Mouse (Mus musculus) thymus, adult 2 months (tissue): ENCODE data around the gene Prps2. TPM values are rescaled to one million over a fixed set of nuclear protein-coding genes. Genes with fewer than 3 reads are reported as not detected.

ENCODE experiments used
- DNase-seq: peaks from one replicate; pipeline ENCODE4 v3.0.0; 2021
- H3K27ac ChIP-seq: fragments of 200-500 bp; 2 replicates; pipeline ENCODE4 v1.5.1; 2012; ENCODE audit warnings: low read length, control low read depth; ENCODE audit not compliant: control insufficient read depth, insufficient read depth
- H3K27me3 ChIP-seq: fragments of 200-500 bp; 2 replicates; pipeline ENCODE4 v1.6.1; 2012; ENCODE audit warnings: mild to moderate bottlenecking, low read length, moderate library complexity, mixed read lengths; ENCODE audit not compliant: control insufficient read depth, insufficient read depth
- H3K36me3 ChIP-seq: fragments of 200-500 bp; 2 replicates; pipeline ENCODE4 v1.6.1; 2012; ENCODE audit warnings: mild to moderate bottlenecking, low read length, moderate library complexity; ENCODE audit not compliant: control insufficient read depth, insufficient read depth
- H3K4me1 ChIP-seq: fragments of 200-500 bp; replicated peaks from 2 replicates; pipeline ENCODE4 v1.6.1; 2012; ENCODE audit warnings: low read length; ENCODE audit not compliant: control insufficient read depth, insufficient read depth
- H3K4me3 ChIP-seq: fragments of 200-500 bp; 2 replicates; pipeline ENCODE4 v1.5.1; 2012; ENCODE audit warnings: mild to moderate bottlenecking, low read length, control low read depth, moderate library complexity; ENCODE audit not compliant: control insufficient read depth, insufficient read depth
- CTCF ChIP-seq: fragments of 200-500 bp; IDR thresholded peaks from 2 replicates; pipeline ENCODE4 v1.5.1; 2012; ENCODE audit warnings: mild to moderate bottlenecking, control low read depth, low read length, moderate library complexity, borderline replicate concordance; ENCODE audit not compliant: control insufficient read depth, poor library complexity, insufficient read depth; ENCODE audit errors: extremely low read depth
- POLR2A ChIP-seq: fragments of 200-500 bp; IDR thresholded peaks from 2 replicates; pipeline ENCODE4 v1.6.1; 2012; ENCODE audit warnings: mild to moderate bottlenecking, low read length, control low read depth, moderate library complexity; ENCODE audit not compliant: control insufficient read depth, poor library complexity, insufficient read depth; ENCODE audit errors: extremely low read depth
- WGBS: fragments of 180-500 bp; shearing (Covaris S2); methylation state at CpG from one replicate; pipeline ENCODE4 v1.1.7; 2018; 5-methylcytosine and 5-hydroxymethylcytosine counted together
- polyA plus RNA-seq: library from polyadenylated mRNA; depleted of rRNA; stranded (reverse); fragments of >200 nt; gene quantifications from 2 replicates; pipeline ENCODE4 v1.2.3, GENCODE M21; 2012

Prps2 gene
- polyA plus RNA-seq, 1 experiment: 141 TPM

GRCm38 (mm10) chrX:167359704-167360103, 22.8 kb downstream of the Prps2 start:
- no peak overlapping the region for H3K4me3 ChIP-seq
- peaks cover 21% of the 10 kb centered on the region for H3K4me1 ChIP-seq
- H3K36me3 ChIP-seq: peaks cover 12% of the 10 kb centered on the region
- no peak for TF ChIP-seq POLR2A
- no peak for TF ChIP-seq CTCF
- no peaks in the 10 kb centered on the region for H3K27me3 ChIP-seq
- peak overlapping the region; percentile 73 for H3K27ac ChIP-seq
- DNase-seq: peak; percentile 48
- WGBS: 6% methylated on average over 7 of the region's 7 CpGs

GRCm38 (mm10) chrX:167357415-167357814, 25.1 kb downstream of the Prps2 start:
- 32% methylated on average over 2 of the region's 2 CpGs for WGBS
- TF ChIP-seq CTCF (no peak), POLR2A (no peak)
- no peaks in the 10 kb centered on the region; the same call in 1 of the 2 replicates for H3K36me3 ChIP-seq
- no peak overlapping the region for H3K27ac ChIP-seq
- H3K4me3 ChIP-seq: no peak overlapping the region
- no peaks in the 10 kb centered on the region for H3K27me3 ChIP-seq
- H3K4me1 ChIP-seq: peaks cover 19% of the 10 kb centered on the region
- no peak for DNase-seq

GRCm38 (mm10) chrX:167355965-167356364, 26.6 kb downstream of the Prps2 start:
- 31% methylated on average over 3 of the region's 3 CpGs for WGBS
- DNase-seq: no peak
- no peaks in the 10 kb centered on the region for H3K27me3 ChIP-seq

GRCm38 (mm10) chrX:167353617-167354016, 28.9 kb downstream of the Prps2 start:
- peaks cover 23% of the 10 kb centered on the region for H3K36me3 ChIP-seq
- no peak for DNase-seq
- H3K4me1 ChIP-seq: peaks cover 14% of the 10 kb centered on the region
- WGBS: 98% methylated on average over 2 of the region's 2 CpGs
- H3K4me3 ChIP-seq: no peak overlapping the region
- no peaks in the 10 kb centered on the region for H3K27me3 ChIP-seq
- no peak overlapping the region for H3K27ac ChIP-seq
- TF ChIP-seq CTCF (no peak), POLR2A (no peak)

More at GRCm38 (mm10) chrX:167355965-167356364, 26.6 kb downstream of the Prps2 start:
- Histone ChIP-seq H3K36me3 (peaks cover 9% of the 10 kb centered on the region), H3K4me1 (peaks cover 11% of the 10 kb centered on the region), H3K27ac (no peak overlapping the region), H3K4me3 (no peak overlapping the region)
- no peak for TF ChIP-seq POLR2A
- TF ChIP-seq CTCF: no peak

- no peak for TF ChIP-seq POLR2A
- no peak for TF ChIP-seq CTCF
- Histone ChIP-seq H3K4me3 (no peak overlapping the region), H3K27ac (no peak overlapping the region), H3K36me3 (peaks cover 31% of the 10 kb centered on the region), H3K27me3 (no peaks in the 10 kb centered on the region), H3K4me1 (0 out of 2 replicates have a peak, but pooled peaks cover 4% of the 10 kb centered on the region)
- WGBS: 97% methylated on average over 1 of the region's 1 CpGs
- DNase-seq: no peak
Measured at GRCm38 (mm10) chrX:167346440-167346839, 36.1 kb downstream of the Prps2 start.

- TF ChIP-seq CTCF: no peak
- no peak for TF ChIP-seq POLR2A
- Histone ChIP-seq H3K4me1 (0 out of 2 replicates have a peak, but pooled peaks cover 4% of the 10 kb centered on the region), H3K27me3 (no peaks in the 10 kb centered on the region), H3K4me3 (no peak overlapping the region), H3K36me3 (peaks cover 17% of the 10 kb centered on the region; the same call in 1 of the 2 replicates), H3K27ac (no peak overlapping the region)
- DNase-seq: no peak
- 95% methylated on average over 1 of the region's 1 CpGs for WGBS
Measured at GRCm38 (mm10) chrX:167344356-167344755, 38.2 kb downstream of the Prps2 start.

- H3K27ac ChIP-seq: no peak overlapping the region
- no peak for TF ChIP-seq POLR2A
- TF ChIP-seq CTCF: no peak
- H3K4me3 ChIP-seq: no peak overlapping the region
- DNase-seq: no peak
- H3K36me3 ChIP-seq: no peaks in the 10 kb centered on the region
- WGBS: 90% methylated on average over 3 of the region's 3 CpGs
- no peaks in the 10 kb centered on the region for H3K27me3 ChIP-seq
- no peaks in the 10 kb centered on the region for H3K4me1 ChIP-seq
Measured at GRCm38 (mm10) chrX:167341811-167342210, 40.7 kb downstream of the Prps2 start.
